Mouse (Mus musculus): ENCODE results near the gene Kif22. TPM values are rescaled to one million over a fixed set of nuclear protein-coding genes. Genes with fewer than 3 reads are reported as not detected.

The Kif22 gene
- total RNA-seq, 2 experiments from 2014 or later, result 0.79 to 1.4 TPM

GRCm38 (mm10) chr7:127065538-127065937 is 23.3 kb upstream of the Kif22 start:
- no peak for DNase-seq
- intact Hi-C loops (cut with DNase I), result no loop called here

- no peak for DNase-seq
- intact Hi-C loops (cut with DNase I), result no loop called here
Observed at GRCm38 (mm10) chr7:127055026-127055585, 12.8 kb upstream of the Kif22 start.

- no peak for DNase-seq
- intact Hi-C loops (cut with DNase I), result no loop called here
Observed at GRCm38 (mm10) chr7:127031244-127031643, 11.0 kb downstream of the Kif22 start.

GRCm38 (mm10) chr7:127030172-127030571 is 12.1 kb downstream of the Kif22 start:
- intact Hi-C loops (cut with DNase I), result no loop called here

GRCm38 (mm10) chr7:127027885-127028284 is 14.4 kb downstream of the Kif22 start:
- intact Hi-C loops (cut with DNase I), result no loop called here
- DNase-seq, result no peak

More at GRCm38 (mm10) chr7:127030172-127030571, 12.1 kb downstream of the Kif22 start:
- DNase-seq, result no peak

GRCm38 (mm10) chr7:127026984-127027726 is 15.1 kb downstream of the Kif22 start, which contains the start of gene Maz:
Gene Maz (minus strand): TSS chr7:127027037.
- intact Hi-C loops (cut with DNase I), result loop anchor here (1.0 kb wide), 1 partner anchor 10 kb away; the partner anchor contains the start of gene Pagr1a

GRCm38 (mm10) chr7:127026616-127026983 is 15.7 kb downstream of the Kif22 start:
- intact Hi-C loops (cut with DNase I), result loop anchor here (1.0 kb wide), 1 partner anchor 9 kb away; the partner anchor contains the start of gene Pagr1a
- DNase-seq, result no peak

More at GRCm38 (mm10) chr7:127026984-127027726, 15.1 kb downstream of the Kif22 start, which contains the start of gene Maz:
- DNase-seq, result peak; percentile 99

GRCm38 (mm10) chr7:127026161-127026600 is 16.1 kb downstream of the Kif22 start:
- DNase-seq, result peak in 1 of 2 experiments; percentile 64
- intact Hi-C loops (cut with DNase I), result loop anchor here (1.0 kb wide), 1 partner anchor 9 kb away; the partner anchor contains the start of gene Pagr1a

GRCm38 (mm10) chr7:127025556-127026160 is 16.6 kb downstream of the Kif22 start:
- intact Hi-C loops (cut with DNase I), result loop anchor here (1.0 kb wide), 1 partner anchor 8 kb away; the partner anchor contains the start of gene Pagr1a
- DNase-seq, result peak in 1 of 2 experiments; percentile 44

- DNase-seq, result peak; percentile 49 to 75
- intact Hi-C loops (cut with DNase I), result loop anchor here (5.0 kb wide), 1 partner anchor 38 kb away; no protein-coding TSS in a partner anchor
Observed at GRCm38 (mm10) chr7:127024755-127025555, 17.3 kb downstream of the Kif22 start.

GRCm38 (mm10) chr7:127023896-127024690 is 18.2 kb downstream of the Kif22 start:
- no peak for DNase-seq
- intact Hi-C loops (cut with DNase I), result loop anchor here (5.0 kb wide), 1 partner anchor 37 kb away; no protein-coding TSS in a partner anchor

- intact Hi-C loops (cut with DNase I), result loop anchor here (5.0 kb wide), 1 partner anchor 36 kb away; no protein-coding TSS in a partner anchor
Observed at GRCm38 (mm10) chr7:127023272-127023691, 19.0 kb downstream of the Kif22 start.

GRCm38 (mm10) chr7:127022528-127023271 is 19.6 kb downstream of the Kif22 start:
- DNase-seq, result no peak
- intact Hi-C loops (cut with DNase I), result loop anchor here (5.0 kb wide), 1 partner anchor 35 kb away; no protein-coding TSS in a partner anchor

More at GRCm38 (mm10) chr7:127023272-127023691, 19.0 kb downstream of the Kif22 start:
- no peak for DNase-seq

- DNase-seq, result no peak
- intact Hi-C loops (cut with DNase I), result loop anchor here (5.0 kb wide), 1 partner anchor 35 kb away; no protein-coding TSS in a partner anchor
Observed at GRCm38 (mm10) chr7:127021563-127022527, 20.4 kb downstream of the Kif22 start.

- intact Hi-C loops (cut with DNase I), result loop anchor here (5.0 kb wide), 1 partner anchor 34 kb away; no protein-coding TSS in a partner anchor
- peak in 1 of 2 experiments; percentile 37 for DNase-seq
Observed at GRCm38 (mm10) chr7:127020901-127021562, 21.2 kb downstream of the Kif22 start, which contains the start of the genes Gm42742 and Prrt2. Gene Gm42742 (minus strand): TSS chr7:127021097. Gene Prrt2 (minus strand): TSS chr7:127021211.

- no peak for DNase-seq
- intact Hi-C loops (cut with DNase I), result loop anchor here (5.0 kb wide), 1 partner anchor 33 kb away; no protein-coding TSS in a partner anchor
Observed at GRCm38 (mm10) chr7:127020491-127020890, 21.8 kb downstream of the Kif22 start.

Data from gastrocnemius, postnatal 36 days (tissue).